ENCODE assay signal across 16 mouse cellular contexts in the genomic region with DNA sequence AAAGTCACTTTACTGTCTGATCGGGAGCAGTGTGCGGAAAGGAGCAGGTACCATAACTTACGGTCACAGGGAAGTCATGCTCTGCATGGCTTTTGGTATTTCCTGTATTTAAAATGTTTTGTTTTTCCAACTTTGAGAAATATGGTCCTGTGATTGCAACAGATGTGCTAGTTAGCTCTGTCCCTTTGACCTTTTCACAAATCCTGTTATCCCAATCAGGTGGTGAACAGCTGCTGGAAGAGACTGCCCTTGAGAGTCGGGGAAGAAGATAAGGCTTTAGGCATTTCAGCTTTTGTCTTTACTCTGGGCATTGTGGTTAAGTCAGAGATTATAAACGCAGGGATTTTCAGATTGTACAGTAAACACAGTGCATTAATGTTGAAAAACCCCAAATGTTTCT.
"Had no signal": no experiment of that assay in that cellular context is flagged by ENCODE, and none has a peak within 500 bp of the region (broad histone marks: within the 10 kb centered on the region; RNA-seq: fewer than 3 reads in every experiment).

No protein-coding gene starts in this region.

- H3K4me3 ChIP-seq: kidney, embryonic 15.5 days; limb, embryonic 10.5 days; liver, embryonic 15.5 days; megakaryocyte, embryonic 14.5 days; midbrain, embryonic 13.5 days; neural tube, embryonic 15.5 days; stomach, embryonic 15.5 days had no signal

- H3K4me1 ChIP-seq: kidney, embryonic 15.5 days; limb, embryonic 10.5 days; liver, embryonic 15.5 days; megakaryocyte, embryonic 14.5 days; midbrain, embryonic 13.5 days; neural tube, embryonic 15.5 days; stomach, embryonic 15.5 days had no signal

- H3K9ac ChIP-seq: kidney, embryonic 15.5 days; liver, embryonic 15.5 days; lung, embryonic 14.5 days; midbrain, embryonic 13.5 days; neural tube, embryonic 15.5 days; stomach, embryonic 15.5 days had no signal

- H3K36me3 ChIP-seq: kidney, embryonic 15.5 days; limb, embryonic 10.5 days; liver, embryonic 15.5 days; midbrain, embryonic 13.5 days; neural tube, embryonic 15.5 days; stomach, embryonic 15.5 days had no signal

- ATAC-seq: midbrain, embryonic 13.5 days had no signal

- DNase-seq: kidney, adult 2 months; kidney, postnatal 36 days; lung, embryonic 14.5 days; lung, postnatal 14 days; right cerebral cortex, postnatal 14 days; thymus, adult 2 months; thymus, postnatal 25 days had no signal

- H3K4me2 ChIP-seq: kidney, embryonic 15.5 days; liver, embryonic 11.5 days; liver, embryonic 15.5 days; lung, embryonic 14.5 days; midbrain, embryonic 13.5 days; neural tube, embryonic 15.5 days; stomach, embryonic 15.5 days had no signal

- H3K27me3 ChIP-seq: kidney, embryonic 15.5 days; liver, embryonic 15.5 days; megakaryocyte, embryonic 14.5 days; midbrain, embryonic 13.5 days; neural tube, embryonic 15.5 days; stomach, embryonic 15.5 days had no signal

- H3K9me3 ChIP-seq: kidney, embryonic 15.5 days; limb, embryonic 10.5 days; liver, embryonic 15.5 days; midbrain, embryonic 13.5 days; neural tube, embryonic 15.5 days; stomach, embryonic 15.5 days had no signal

- H3K27ac ChIP-seq: kidney, embryonic 15.5 days; limb, embryonic 10.5 days; liver, embryonic 15.5 days; macrophage; midbrain, embryonic 13.5 days; neural tube, embryonic 15.5 days; stomach, embryonic 15.5 days had no signal
